Mouse (Mus musculus): ENCODE data around the gene Ednrb.
"Not testable (repeated sequence)": the region's sequence is repeated elsewhere in the genome, so short reads cannot be mapped to it uniquely, and the experiment has no call there.

Ednrb gene

GRCm38 (mm10) chr14:103822590-103822989 lies 21.6 kb downstream of the Ednrb start:
- DNase-seq (ENCODE audit: low spot score), result no peak

GRCm38 (mm10) chr14:103816637-103817308 lies 27.4 kb downstream of the Ednrb start:
- DNase-seq (ENCODE audit: low spot score), result no peak

- no peak for DNase-seq (ENCODE audit: low spot score)
Measured at GRCm38 (mm10) chr14:103815542-103815941, 28.7 kb downstream of the Ednrb start.

GRCm38 (mm10) chr14:103814015-103814691 lies 30.0 kb downstream of the Ednrb start:
- DNase-seq (ENCODE audit: low spot score), result no peak

GRCm38 (mm10) chr14:103813246-103813645 lies 31.0 kb downstream of the Ednrb start:
- no peak for DNase-seq (ENCODE audit: low spot score)

- no peak for DNase-seq (ENCODE audit: low spot score)
Measured at GRCm38 (mm10) chr14:103811291-103811690, 32.9 kb downstream of the Ednrb start.

GRCm38 (mm10) chr14:103803907-103804659 lies 40.1 kb downstream of the Ednrb start:
- DNase-seq (ENCODE audit: low spot score), result no peak

GRCm38 (mm10) chr14:103797123-103797522 lies 47.1 kb downstream of the Ednrb start:
- no peak for DNase-seq (ENCODE audit: low spot score)

- DNase-seq (ENCODE audit: low spot score), result no peak
Measured at GRCm38 (mm10) chr14:103795591-103795990, 48.6 kb downstream of the Ednrb start.

- DNase-seq (ENCODE audit: low spot score), result no peak
Measured at GRCm38 (mm10) chr14:103793409-103793808, 50.8 kb downstream of the Ednrb start.

- DNase-seq (ENCODE audit: low spot score), result no peak
Measured at GRCm38 (mm10) chr14:103792726-103793125, 51.5 kb downstream of the Ednrb start.

GRCm38 (mm10) chr14:103787547-103787946 lies 56.7 kb downstream of the Ednrb start:
- DNase-seq (ENCODE audit: low spot score), result no peak

GRCm38 (mm10) chr14:103785096-103785965 lies 58.9 kb downstream of the Ednrb start:
- no peak for DNase-seq (ENCODE audit: low spot score)

GRCm38 (mm10) chr14:103780336-103780735 lies 63.9 kb downstream of the Ednrb start:
- not testable (repeated sequence) for DNase-seq (ENCODE audit: low spot score)

- no peak for DNase-seq (ENCODE audit: low spot score)
Measured at GRCm38 (mm10) chr14:103779276-103779675, 64.9 kb downstream of the Ednrb start.

GRCm38 (mm10) chr14:103778533-103779151 lies 65.6 kb downstream of the Ednrb start:
- DNase-seq (ENCODE audit: low spot score), result no peak

- no peak for DNase-seq (ENCODE audit: low spot score)
Measured at GRCm38 (mm10) chr14:103778009-103778431, 66.2 kb downstream of the Ednrb start.

GRCm38 (mm10) chr14:103777386-103777785 lies 66.8 kb downstream of the Ednrb start:
- DNase-seq (ENCODE audit: low spot score), result no peak

GRCm38 (mm10) chr14:103769319-103770245 lies 74.6 kb downstream of the Ednrb start:
- DNase-seq (ENCODE audit: low spot score), result no peak

GRCm38 (mm10) chr14:103767488-103767887 lies 76.7 kb downstream of the Ednrb start:
- DNase-seq (ENCODE audit: low spot score), result no peak

All from layer of hippocampus, adult 9-10 months (tissue).